Mouse (Mus musculus): ENCODE measurements around the gene Ppid.

DNA sequence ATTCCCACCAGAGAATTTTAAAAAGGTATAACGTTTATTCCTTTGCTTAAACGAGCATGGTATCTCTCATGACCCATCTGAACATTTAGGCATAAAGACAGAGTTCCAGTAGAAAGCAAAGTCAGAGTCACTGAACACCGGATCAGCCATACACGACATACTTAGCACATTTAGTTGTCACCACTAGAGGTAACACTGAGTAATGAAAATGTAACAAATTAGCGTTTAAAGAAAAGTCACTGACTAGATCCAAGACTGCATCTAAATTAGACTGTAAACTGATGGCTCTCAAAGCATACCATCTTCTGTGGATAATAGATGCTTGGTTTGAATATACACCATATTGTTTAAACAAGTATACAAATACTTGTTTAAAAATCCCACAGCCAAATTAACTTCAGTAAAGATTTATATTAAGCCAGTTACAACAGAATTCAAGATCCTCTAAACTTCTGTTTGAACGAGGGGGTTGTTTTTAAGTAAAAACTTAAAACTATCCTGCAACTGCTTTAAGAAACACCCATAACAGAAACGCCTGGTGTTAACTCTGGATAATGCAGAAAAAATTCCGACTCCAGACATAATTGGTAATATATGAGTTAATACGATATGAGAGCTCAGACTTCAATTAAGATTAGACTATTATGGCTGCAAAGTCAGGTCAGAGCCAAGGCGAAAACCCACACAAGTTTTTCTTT lies 36.5 kb downstream of the Ppid start:
- TF ChIP-seq CTCF (IDR thresholded peaks at IDR 0.05 in 2 of 3, conservative IDR thresholded peaks at IDR 0.05 in 1 of 3; ENCODE audit: control insufficient read depth in 1 of 3, insufficient read depth in 1 of 3, low read depth in 2 of 3, low read length in 3 of 3, poor library complexity in 1 of 3, severe bottlenecking in 1 of 3), result peak in 2 of 3 experiments; percentile 58 to 65; a peak in 4 of 6 replicates
- no peak for TF ChIP-seq GATA1 (IDR thresholded peaks at IDR 0.05; ENCODE audit: low read depth, low read length)
- no peak for TF ChIP-seq MAX (IDR thresholded peaks at IDR 0.05; ENCODE audit: low read length)
- no peak for TF ChIP-seq MYC (IDR thresholded peaks at IDR 0.05; ENCODE audit: low read depth, low read length)
- TF ChIP-seq TAL1 (IDR thresholded peaks at IDR 0.05; ENCODE audit: low read length), result no peak
- no peak for TF ChIP-seq POLR2AphosphoS2 (IDR thresholded peaks at IDR 0.05; ENCODE audit: low read length)
- no peak for TF ChIP-seq USF1 (IDR thresholded peaks at IDR 0.05; ENCODE audit: low read depth, low read length)
- no peak for TF ChIP-seq POLR2A (IDR thresholded peaks at IDR 0.05; ENCODE audit: control insufficient read depth in 1 of 2, insufficient read depth in 1 of 2, low read depth in 1 of 2, low read length in 2 of 2, poor library complexity in 1 of 2)

Measured in MEL (cell line).